Mouse (Mus musculus) liver, embryonic 14 days (tissue): ENCODE results near the gene Gm20825. TPM values are rescaled to one million over a fixed set of nuclear protein-coding genes. Genes with fewer than 3 reads are reported as not detected.

Experiments
- polyA plus RNA-seq: library from polyadenylated mRNA; depleted of rRNA; stranded (reverse); fragments of >200 nt; gene quantifications from 2 replicates; pipeline ENCODE4 v1.2.3, GENCODE M21; 2012; rRNA removed

The Gm20825 gene
- polyA plus RNA-seq = not detected in 2 replicates

DNA sequence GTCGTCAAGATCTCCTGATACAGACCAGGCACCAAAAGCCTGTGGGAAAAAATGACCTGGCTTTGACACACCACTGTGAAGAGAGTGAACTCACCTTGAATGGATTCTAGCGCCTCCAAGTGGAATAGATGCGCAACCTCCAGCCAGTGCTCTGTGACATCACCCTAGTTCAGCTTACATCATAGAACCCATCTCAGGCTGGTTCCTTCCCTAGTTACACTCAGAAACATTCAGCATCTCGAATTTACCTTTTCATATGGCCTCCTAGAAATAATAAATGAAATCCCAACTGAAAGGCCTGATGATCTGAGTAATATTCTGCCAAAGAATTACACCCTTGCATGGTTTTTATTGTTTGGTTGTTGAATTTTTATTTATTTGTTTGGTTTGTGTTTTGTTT is at the start of gene Gm20825:
Gene Gm20825 (minus strand): TSS at position 101 of the 400 bp plus-strand sequence.

Other genes starting within 250 kb of the Gm20825 start
- gene Gm29049, start 74.3 kb downstream of the Gm20825 start, polyA plus RNA-seq = not detected in 2 replicates
- not detected in 2 replicates for gene Gm20824, start 186.4 kb upstream of the Gm20825 start, polyA plus RNA-seq